13 mouse cellular contexts compared by ENCODE assay signal in the genomic region with DNA sequence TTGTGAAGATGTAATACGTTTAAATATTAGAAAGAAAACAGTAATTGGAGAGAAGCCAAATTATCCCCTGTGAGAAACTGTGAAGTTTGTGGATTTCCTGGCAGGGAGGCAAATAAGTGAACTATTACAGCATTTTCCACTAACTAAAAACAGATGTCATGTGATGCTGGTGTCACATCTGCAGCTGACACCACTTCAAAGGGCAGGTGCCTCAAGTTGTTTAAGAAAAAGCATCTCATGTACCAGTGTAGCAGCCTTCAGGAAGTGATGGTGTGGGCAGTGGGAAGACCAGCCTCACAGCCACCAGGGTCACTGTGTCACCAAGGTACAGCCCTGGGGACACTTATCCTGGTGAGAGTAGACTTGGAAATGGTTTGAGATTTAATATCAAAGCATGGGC.
DNase-seq lines count a peak whose midpoint lies in the region; ATAC-seq and TF ChIP-seq lines count a peak whose summit lies in the region.
"Had no signal": no experiment of that assay in that cellular context is flagged by ENCODE, and none has a peak within 500 bp of the region (broad histone marks: within the 10 kb centered on the region; RNA-seq: fewer than 3 reads in every experiment).

No protein-coding gene starts in this region.

- ATAC-seq in hindbrain, embryonic 14.5 days (ENCODE audit: low FRiP score), result no peak
- no peak for ATAC-seq in megakaryocyte-erythroid progenitor cell, adult 5-6 weeks (replicated peaks; ENCODE audit: low FRiP score, low TSS enrichment, poor library complexity, severe bottlenecking)
- ATAC-seq: hindbrain, postnatal 0 days had no signal

- DNase-seq in spleen, adult 2 months (ENCODE audit: low read depth in 1 of 2, low spot score in 2 of 2), result peak; percentile 37 to 80
- no peak for DNase-seq in spleen, postnatal 4 days (ENCODE audit: low spot score in 2 of 2)
- peak; percentile 65 for DNase-seq in forelimb bud, embryonic 11.5 days (ENCODE audit: low read depth, low spot score)
- peak; percentile 73 to 77 for DNase-seq in natural killer cell, adult 2 months (ENCODE audit: low spot score in 2 of 2)
- DNase-seq in midbrain, embryonic 10.5 days (ENCODE audit: low spot score), result no peak
- DNase-seq in hindbrain, embryonic 14.5 days (ENCODE audit: low spot score), result no peak
- DNase-seq: adrenal gland, adult 2 months; lung, embryonic 14.5 days had no signal

- H3K27me3 ChIP-seq in spleen, adult 2 months (ENCODE audit: control insufficient read depth, insufficient read depth, low read length), result no peaks in the 10 kb centered on the region
- no peaks in the 10 kb centered on the region for H3K27me3 ChIP-seq in midbrain, embryonic 10.5 days (ENCODE audit: low read depth, poor library complexity, severe bottlenecking)
- H3K27me3 ChIP-seq in hindbrain, embryonic 14.5 days (ENCODE audit: control insufficient read depth, insufficient read depth, low read length), result no peaks in the 10 kb centered on the region
- H3K27me3 ChIP-seq: embryonic facial prominence, embryonic 12.5 days; forebrain, embryonic 12.5 days had no signal

- TF ChIP-seq POLR2A in spleen, adult 2 months (IDR thresholded peaks at IDR 0.05; ENCODE audit: low read depth, low read length), result no peak

- H3K9ac ChIP-seq in hindbrain, embryonic 14.5 days, result no peak overlapping the region
- H3K9ac ChIP-seq: embryonic facial prominence, embryonic 12.5 days; forebrain, embryonic 12.5 days; lung, embryonic 14.5 days had no signal

- H3K4me1 ChIP-seq in spleen, adult 2 months (ENCODE audit: control insufficient read depth, insufficient read depth, insufficient read length), result peaks cover 13% of the 10 kb centered on the region
- H3K4me1 ChIP-seq in midbrain, embryonic 10.5 days, result no peaks in the 10 kb centered on the region
- no peaks in the 10 kb centered on the region for H3K4me1 ChIP-seq in hindbrain, embryonic 14.5 days (replicated peaks; ENCODE audit: control insufficient read depth, insufficient read depth, low read length)
- H3K4me1 ChIP-seq: embryonic facial prominence, embryonic 12.5 days; forebrain, embryonic 12.5 days had no signal

- WGBS in spleen, adult 2 months, result 10% methylated on average over 1 of the region's 1 CpGs
- 72% methylated on average over 1 of the region's 1 CpGs for WGBS in midbrain, embryonic 10.5 days
- WGBS in hindbrain, embryonic 14.5 days, result 84% methylated on average over 1 of the region's 1 CpGs

- H3K4me2 ChIP-seq in hindbrain, embryonic 14.5 days (replicated peaks), result no peak overlapping the region
- H3K4me2 ChIP-seq: embryonic facial prominence, embryonic 12.5 days; forebrain, embryonic 12.5 days; lung, embryonic 14.5 days had no signal

- H3K27ac ChIP-seq in spleen, adult 2 months (ENCODE audit: insufficient read depth, low read length), result peak overlapping the region; percentile 68; the same call in 1 of the 2 replicates
- H3K27ac ChIP-seq in midbrain, embryonic 10.5 days (replicated peaks), result no peak overlapping the region
- no peak overlapping the region for H3K27ac ChIP-seq in hindbrain, embryonic 14.5 days
- H3K27ac ChIP-seq: embryonic facial prominence, embryonic 12.5 days; forebrain, embryonic 12.5 days; hindbrain, postnatal 0 days had no signal

- H3K4me3 ChIP-seq in spleen, adult 2 months (ENCODE audit: extremely low read depth, insufficient read depth, insufficient read length), result no peak overlapping the region
- H3K4me3 ChIP-seq in midbrain, embryonic 10.5 days, result no peak overlapping the region
- H3K4me3 ChIP-seq in hindbrain, embryonic 14.5 days (replicated peaks; ENCODE audit: low read length), result no peak overlapping the region
- H3K4me3 ChIP-seq: embryonic facial prominence, embryonic 12.5 days; forebrain, embryonic 12.5 days; myocyte had no signal

- no peaks in the 10 kb centered on the region for H3K9me3 ChIP-seq in midbrain, embryonic 10.5 days (replicated peaks)
- H3K9me3 ChIP-seq in hindbrain, embryonic 14.5 days (ENCODE audit: control insufficient read depth, low read length), result no peaks in the 10 kb centered on the region
- H3K9me3 ChIP-seq: embryonic facial prominence, embryonic 12.5 days; forebrain, embryonic 12.5 days had no signal

- H3K36me3 ChIP-seq in spleen, adult 2 months (ENCODE audit: control insufficient read depth, insufficient read depth, low read length), result no peaks in the 10 kb centered on the region
- no peaks in the 10 kb centered on the region for H3K36me3 ChIP-seq in midbrain, embryonic 10.5 days
- no peaks in the 10 kb centered on the region for H3K36me3 ChIP-seq in hindbrain, embryonic 14.5 days (replicated peaks; ENCODE audit: control insufficient read depth, insufficient read depth)
- H3K36me3 ChIP-seq: embryonic facial prominence, embryonic 12.5 days; forebrain, embryonic 12.5 days had no signal

- no peak for TF ChIP-seq CTCF in spleen, adult 2 months (IDR thresholded peaks at IDR 0.05; ENCODE audit: extremely low read depth, insufficient read depth, insufficient read length, insufficient replicate concordance)

Comparison
In these comparisons a context has a peak if more than half of its experiments do, and no peak if none do; other contexts are left out.
1. DNase-seq: peak in spleen, adult 2 months (2 of 2), forelimb bud, embryonic 11.5 days (single experiment) and natural killer cell, adult 2 months (2 of 2); none in spleen, postnatal 4 days (0 of 2), midbrain, embryonic 10.5 days (single experiment) and hindbrain, embryonic 14.5 days (single experiment).